Mouse (Mus musculus) adrenal gland, postnatal 36 days (tissue): ENCODE data around the gene Nfx1. TPM values are rescaled to one million over a fixed set of nuclear protein-coding genes. Genes with fewer than 3 reads are reported as not detected.

Experiments used
- DNase-seq, 2 experiments: peaks; one replicate each; pipeline ENCODE4 v3.0.0; 2021; ENCODE audit warnings: mixed read lengths in 1 of 2
- total RNA-seq, 2 experiments: library from RNA; stranded (reverse); gene quantifications; 2 replicates each; pipeline ENCODE4 v1.2.3; 2021

Gene Nfx1
- total RNA-seq, 2 experiments from 2014 or later, result 75.5 to 97.1 TPM

DNA sequence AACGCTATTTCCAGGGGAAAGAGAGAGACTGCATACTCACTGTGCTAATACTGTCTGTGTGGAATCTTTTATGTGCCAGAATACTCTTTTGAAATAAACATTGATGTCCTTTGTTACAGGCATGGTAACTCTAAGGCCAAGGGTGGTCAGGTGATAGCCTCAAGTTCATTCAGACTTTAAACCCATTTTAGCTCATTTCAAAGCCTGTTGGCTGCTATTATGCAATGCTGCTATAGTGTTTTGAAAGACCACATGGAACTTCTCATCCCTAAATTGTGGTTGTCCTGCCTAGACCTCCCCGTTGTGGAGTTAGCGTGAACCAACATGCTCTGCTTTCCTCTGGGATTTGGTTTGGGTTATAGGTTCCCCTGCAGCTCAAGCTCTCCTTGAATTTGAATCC is 5.0 kb downstream of the Nfx1 start:
- no peak for DNase-seq

DNA sequence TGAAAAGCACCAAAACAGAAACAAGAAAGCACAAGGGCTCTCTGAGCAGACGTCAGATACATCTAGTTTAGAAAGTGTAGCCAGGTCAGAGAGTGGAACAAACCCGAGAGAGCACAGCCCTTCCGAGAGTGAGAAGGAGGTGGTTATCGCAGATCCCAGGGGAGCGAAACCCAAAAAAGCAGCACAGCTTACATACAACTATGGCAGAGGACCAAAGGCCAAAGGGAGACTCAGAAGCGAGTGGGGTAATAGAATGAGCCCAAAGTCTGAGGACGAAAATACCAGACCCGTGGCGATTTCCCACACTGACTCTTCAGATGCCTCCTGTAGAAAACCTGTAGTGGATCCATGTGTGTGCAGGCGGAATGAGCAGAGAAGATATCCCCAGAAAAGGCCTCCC is 5.9 kb downstream of the Nfx1 start:
- DNase-seq, result peak; percentile 23 to 39

- no peak for DNase-seq
Measured at GRCm38 (mm10) chr4:40979430-40979829, 8.7 kb downstream of the Nfx1 start.

DNA sequence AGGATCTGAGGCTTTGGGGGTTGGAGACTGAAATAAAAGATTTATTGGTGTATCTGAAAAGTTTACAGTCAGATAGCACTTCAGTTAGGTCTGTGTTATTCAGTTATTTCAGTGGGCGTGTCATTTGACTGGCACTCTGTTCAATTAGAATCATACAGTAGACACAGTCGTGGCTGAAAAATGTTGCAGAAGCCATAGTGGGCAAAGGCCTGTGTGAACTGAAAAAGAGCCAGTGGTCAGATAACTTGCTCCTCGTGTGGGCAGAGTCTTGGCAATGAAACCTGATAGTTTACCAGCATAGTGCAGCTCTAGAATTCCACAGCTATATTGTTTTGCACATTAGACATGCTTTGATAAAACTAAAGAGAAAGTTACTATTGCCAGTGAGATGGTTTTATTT is 11.8 kb downstream of the Nfx1 start:
- DNase-seq, result no peak

DNA sequence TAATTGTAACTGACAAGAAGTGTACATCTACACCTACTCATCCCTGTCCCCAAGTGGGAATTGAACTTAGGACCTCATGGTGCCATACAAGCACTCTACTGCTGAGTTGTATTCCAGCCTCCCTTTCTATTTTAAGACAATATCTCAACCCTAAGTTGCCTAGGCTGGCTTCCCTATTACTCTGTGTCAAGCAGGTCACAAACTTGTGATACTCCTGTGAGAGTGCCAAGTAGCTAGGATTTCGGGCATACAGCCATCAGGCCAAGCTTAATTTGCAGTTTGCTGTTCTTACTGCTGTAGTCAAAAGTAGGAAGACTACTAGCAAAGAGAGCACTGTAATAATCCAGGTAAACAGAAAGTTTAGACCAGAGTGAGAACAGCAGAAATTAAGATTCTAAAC is 13.0 kb downstream of the Nfx1 start:
- DNase-seq, result peak in 1 of 2 experiments; percentile 29

GRCm38 (mm10) chr4:40989633-40990032 is 18.9 kb downstream of the Nfx1 start:
- DNase-seq, result no peak

DNA sequence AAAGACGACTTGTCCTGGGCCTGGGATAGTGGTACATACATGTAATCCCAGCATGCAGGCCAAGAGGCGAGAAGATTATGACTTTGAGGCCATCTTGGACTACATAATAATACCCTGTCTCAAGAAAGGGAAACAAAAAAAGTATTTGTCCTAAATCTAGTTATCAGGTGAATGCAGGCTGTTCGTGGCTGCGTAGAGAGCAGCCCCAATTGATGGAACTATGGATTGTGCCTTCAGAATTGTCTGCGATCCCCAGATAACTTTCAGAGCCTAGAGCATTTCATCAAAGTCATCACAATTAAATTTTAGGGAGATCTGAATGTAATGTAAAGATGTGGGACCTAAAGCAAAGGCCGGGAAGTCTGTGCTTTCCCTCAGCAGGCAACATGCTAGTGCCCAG is 25.6 kb downstream of the Nfx1 start:
- DNase-seq, result no peak

- DNase-seq, result no peak
Measured at GRCm38 (mm10) chr4:40997916-40998315, 27.2 kb downstream of the Nfx1 start.

- DNase-seq, result peak in 1 of 2 experiments; percentile 19
Measured at GRCm38 (mm10) chr4:41000271-41000670, 29.6 kb downstream of the Nfx1 start.

- DNase-seq, result no peak
Measured at GRCm38 (mm10) chr4:41000842-41001639, 30.3 kb downstream of the Nfx1 start.

- no peak for DNase-seq
Measured at GRCm38 (mm10) chr4:41013351-41013750, 42.6 kb downstream of the Nfx1 start.

DNA sequence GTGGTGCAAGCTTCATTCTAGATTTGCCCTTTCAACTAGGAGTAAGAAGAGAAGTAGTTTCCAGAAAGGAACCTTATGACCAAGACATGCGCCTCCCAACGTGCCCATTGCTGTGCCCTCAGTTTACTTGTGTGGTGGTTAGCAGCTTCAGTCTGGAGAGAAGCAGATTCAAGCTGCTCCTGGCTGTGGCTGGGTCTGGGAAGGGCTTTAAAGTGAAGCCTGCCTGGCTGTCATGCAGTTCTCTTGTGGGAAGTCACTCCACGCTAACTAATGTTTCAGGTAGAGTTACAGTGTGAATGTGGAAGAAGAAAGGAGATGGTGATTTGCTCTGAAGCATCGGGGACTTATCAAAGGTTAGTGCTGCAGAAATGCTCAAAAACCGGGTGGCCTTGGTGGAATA is 45.1 kb downstream of the Nfx1 start:
- DNase-seq, result no peak

GRCm38 (mm10) chr4:41021094-41021493 is 50.4 kb downstream of the Nfx1 start:
- no peak for DNase-seq

- DNase-seq, result peak; percentile 62 to 65
Measured at GRCm38 (mm10) chr4:41026086-41026787, 55.5 kb downstream of the Nfx1 start.

- DNase-seq, result no peak
Measured at GRCm38 (mm10) chr4:41027872-41028271, 57.2 kb downstream of the Nfx1 start.

GRCm38 (mm10) chr4:41028272-41028671 is 57.6 kb downstream of the Nfx1 start:
- no peak for DNase-seq

DNA sequence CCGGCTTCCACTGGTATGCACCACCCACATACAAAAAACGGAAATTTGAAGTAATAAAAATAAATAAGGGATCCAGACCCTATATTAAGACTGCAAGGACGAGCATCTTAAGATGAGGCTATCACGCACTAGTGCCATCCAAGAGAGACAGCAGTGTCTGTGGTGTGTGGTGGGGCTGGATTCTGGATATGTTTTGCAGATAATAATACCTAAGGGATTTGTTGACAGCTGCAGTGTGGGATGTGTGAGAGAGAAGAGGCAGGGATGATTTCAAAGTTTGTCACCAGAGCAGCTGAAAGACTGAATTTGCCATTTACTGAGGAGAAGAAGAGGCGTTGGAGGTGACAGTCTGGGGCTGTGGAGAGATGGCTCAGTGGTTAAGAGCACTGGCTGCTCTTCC is 58.7 kb downstream of the Nfx1 start:
- no peak for DNase-seq

DNA sequence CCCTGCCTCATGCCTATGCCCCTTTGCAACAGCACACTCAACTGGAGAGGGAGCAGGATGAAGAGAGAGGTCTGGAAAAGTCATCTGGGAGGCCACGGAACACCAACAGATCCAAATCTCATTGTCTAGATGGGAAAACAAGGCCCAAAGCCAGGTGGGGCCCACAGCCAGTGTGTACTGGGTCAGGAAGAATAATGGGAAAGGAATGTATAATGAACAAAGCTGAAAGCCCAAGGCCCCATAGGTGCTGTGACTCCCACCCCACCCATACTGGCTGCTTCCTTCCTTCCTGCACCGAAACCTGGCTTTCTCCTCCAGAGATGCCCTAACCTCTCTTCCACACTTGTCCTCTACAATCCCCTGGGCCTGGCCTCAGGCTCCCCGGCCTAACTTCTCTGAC is 60.5 kb downstream of the Nfx1 start:
- no peak for DNase-seq

DNA sequence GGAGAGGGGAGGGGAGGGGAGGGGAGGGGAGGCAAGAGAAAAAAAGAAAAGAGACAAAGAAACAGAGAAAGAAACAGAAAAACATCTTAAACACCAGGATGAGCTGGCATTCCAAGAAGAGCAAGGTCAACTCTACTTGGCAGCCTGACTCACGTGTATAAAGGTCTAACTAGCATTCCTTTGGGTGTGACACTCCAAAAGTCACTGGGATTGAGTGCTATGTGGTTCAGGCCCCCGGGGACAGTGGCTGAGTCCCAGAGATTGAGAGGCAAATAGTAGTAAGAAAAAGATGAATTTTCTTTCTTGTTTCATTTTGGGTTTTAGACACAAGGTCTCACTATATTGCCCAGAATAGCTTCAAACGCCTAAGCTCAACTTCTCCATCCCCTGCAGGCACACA is 67.2 kb downstream of the Nfx1 start:
- DNase-seq, result peak; percentile 51 to 66

DNA sequence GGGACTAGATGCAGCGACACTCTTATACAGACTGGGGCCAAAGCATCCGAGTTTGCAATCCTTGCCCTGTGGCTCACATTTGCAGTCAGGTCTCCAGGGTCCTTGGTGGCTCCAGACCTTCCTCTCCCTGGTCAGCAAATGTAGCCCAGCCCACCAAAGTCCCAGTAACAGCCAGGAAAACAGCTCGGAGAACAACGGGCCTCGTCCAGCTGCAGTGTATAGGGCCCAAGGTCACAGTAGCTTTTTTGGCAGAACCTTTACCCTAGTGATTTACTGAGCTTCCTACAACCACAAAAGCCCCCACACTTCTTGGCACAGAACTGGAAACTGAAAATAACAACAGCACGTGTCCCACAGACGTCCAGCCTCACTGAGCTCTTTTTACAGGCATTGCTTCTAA is 70.3 kb downstream of the Nfx1 start:
- peak; percentile 24 to 55 for DNase-seq

DNA sequence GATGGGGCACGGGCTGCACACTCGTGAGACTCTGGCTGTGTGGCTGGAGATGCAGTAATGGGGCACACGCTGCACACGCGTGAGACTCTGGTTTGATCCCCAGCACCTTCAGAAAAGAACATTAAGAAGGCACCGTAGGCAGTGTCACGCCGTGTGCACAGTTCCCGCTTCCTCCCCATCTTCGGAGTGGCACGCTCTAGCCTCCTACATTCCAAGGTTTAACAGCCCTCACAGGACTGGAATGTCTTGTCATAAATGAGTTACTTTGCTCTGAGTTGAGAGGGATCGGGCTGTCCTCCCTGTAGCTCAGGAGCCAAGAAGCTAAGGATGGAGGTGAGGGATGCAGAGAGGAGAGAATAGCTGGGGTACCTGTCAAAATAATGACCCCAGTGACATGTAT is 72.2 kb downstream of the Nfx1 start:
- DNase-seq, result no peak

- DNase-seq, result peak in 1 of 2 experiments; percentile 51
Measured at GRCm38 (mm10) chr4:41043961-41044360, 73.3 kb downstream of the Nfx1 start.

DNA sequence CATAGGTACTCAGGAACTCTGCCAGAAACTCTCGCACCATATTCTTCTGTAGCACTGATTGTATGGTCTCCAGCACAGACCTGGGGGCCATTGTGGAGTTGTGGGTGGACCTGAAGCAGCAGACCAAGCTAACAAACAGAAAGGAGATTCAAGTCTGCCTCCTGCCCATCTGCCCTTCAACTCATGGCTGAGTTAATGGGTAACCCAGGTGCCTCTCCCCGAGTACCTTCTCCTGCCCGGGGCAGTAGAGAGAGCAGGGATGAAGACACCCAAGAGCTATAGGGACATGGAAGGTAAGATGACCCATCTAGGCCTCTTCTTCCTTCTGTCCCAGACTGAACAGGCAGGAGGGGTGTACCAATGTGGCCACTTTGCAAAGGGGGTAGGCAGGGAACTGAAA is 74.6 kb downstream of the Nfx1 start:
- no peak for DNase-seq
